Mouse (Mus musculus): Measurements from ENCODE around the gene Ankrd60.

The Ankrd60 gene

DNA sequence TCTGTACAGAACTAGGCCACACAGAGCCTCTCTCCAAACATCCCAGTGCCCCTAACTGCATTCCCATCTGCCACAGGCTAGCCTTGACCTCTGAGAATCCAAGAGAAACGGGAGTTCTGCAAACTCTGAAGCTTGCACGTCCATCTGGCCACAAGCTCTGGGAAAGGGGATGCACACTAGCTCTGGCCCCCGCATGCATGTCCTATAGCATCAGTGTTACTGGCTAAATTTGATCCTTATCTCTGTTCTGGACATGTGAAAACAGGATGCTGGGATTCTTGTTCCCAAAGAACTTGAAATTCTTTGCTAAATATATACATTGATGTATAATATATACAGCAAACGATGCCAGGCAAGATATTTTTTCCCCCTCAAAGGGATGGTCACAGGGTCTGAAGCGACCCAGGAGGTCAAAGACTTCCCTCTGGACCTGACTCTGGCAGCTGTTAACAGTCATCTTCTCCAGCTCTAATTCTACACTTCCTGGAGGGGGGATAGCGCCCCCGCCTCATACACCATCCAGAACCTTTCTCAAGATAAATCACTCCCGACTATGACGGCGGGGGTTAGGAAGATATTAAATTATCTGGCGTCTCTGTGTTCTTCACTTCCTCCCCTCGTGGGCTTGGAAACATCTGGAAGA, 19.3 kb downstream of the Ankrd60 start:
- no peak for DNase-seq (ENCODE audit: low read depth, low spot score)
- Histone ChIP-seq H3K27me3 (ENCODE audit: control insufficient read depth, insufficient read depth, low read length, poor library complexity, severe bottlenecking) (no peaks in the 10 kb centered on the region), H3K36me3 (ENCODE audit: control insufficient read depth, insufficient read depth, low read length, poor library complexity, severe bottlenecking) (no peaks in the 10 kb centered on the region)

GRCm38 (mm10) chr2:173553863-173554262, 24.3 kb downstream of the Ankrd60 start:
- H3K27me3 ChIP-seq (ENCODE audit: control insufficient read depth, insufficient read depth, low read length, poor library complexity, severe bottlenecking) = no peaks in the 10 kb centered on the region; the same call in 1 of the 2 replicates
- no peaks in the 10 kb centered on the region for H3K36me3 ChIP-seq (ENCODE audit: control insufficient read depth, insufficient read depth, low read length, poor library complexity, severe bottlenecking)
- peak; percentile 74 for DNase-seq (ENCODE audit: low read depth, low spot score)

- Histone ChIP-seq H3K27me3 (ENCODE audit: control insufficient read depth, insufficient read depth, low read length, poor library complexity, severe bottlenecking) (no peaks in the 10 kb centered on the region; the same call in 1 of the 2 replicates), H3K36me3 (ENCODE audit: control insufficient read depth, insufficient read depth, low read length, poor library complexity, severe bottlenecking) (no peaks in the 10 kb centered on the region)
- no peak for DNase-seq (ENCODE audit: low read depth, low spot score)
Measured at GRCm38 (mm10) chr2:173550681-173551080, 27.5 kb downstream of the Ankrd60 start.

DNA sequence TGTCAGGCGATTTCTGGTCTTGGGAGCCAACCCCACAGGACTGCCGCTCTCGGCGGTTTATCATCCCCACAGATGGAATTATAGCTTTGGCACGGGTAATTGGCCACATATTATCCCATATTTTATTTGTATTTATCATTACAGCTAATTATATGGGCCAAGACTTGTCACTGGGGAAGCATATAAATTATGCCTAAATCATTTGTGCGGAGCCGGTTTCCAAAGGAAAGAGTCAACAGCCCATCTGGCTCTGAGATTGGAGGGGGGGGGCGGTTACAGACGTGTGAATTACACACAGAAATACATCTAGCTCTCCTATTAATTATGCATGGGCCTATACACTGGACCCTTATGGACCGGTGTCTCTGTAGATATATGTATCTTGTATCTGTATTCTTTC, 28.9 kb downstream of the Ankrd60 start:
- no peaks in the 10 kb centered on the region for H3K36me3 ChIP-seq (ENCODE audit: control insufficient read depth, insufficient read depth, low read length, poor library complexity, severe bottlenecking)
- no peak for DNase-seq (ENCODE audit: low read depth, low spot score)
- H3K27me3 ChIP-seq (ENCODE audit: control insufficient read depth, insufficient read depth, low read length, poor library complexity, severe bottlenecking) = no peaks in the 10 kb centered on the region; the same call in 1 of the 2 replicates

GRCm38 (mm10) chr2:173545992-173546703, 32.0 kb downstream of the Ankrd60 start:
- Histone ChIP-seq H3K36me3 (ENCODE audit: control insufficient read depth, insufficient read depth, low read length, poor library complexity, severe bottlenecking) (no peaks in the 10 kb centered on the region), H3K27me3 (ENCODE audit: control insufficient read depth, insufficient read depth, low read length, poor library complexity, severe bottlenecking) (no peaks in the 10 kb centered on the region)
- DNase-seq (ENCODE audit: low read depth, low spot score) = peak; percentile 85

GRCm38 (mm10) chr2:173542716-173543115, 35.4 kb downstream of the Ankrd60 start:
- Histone ChIP-seq H3K36me3 (ENCODE audit: control insufficient read depth, insufficient read depth, low read length, poor library complexity, severe bottlenecking) (no peaks in the 10 kb centered on the region), H3K27me3 (ENCODE audit: control insufficient read depth, insufficient read depth, low read length, poor library complexity, severe bottlenecking) (no peaks in the 10 kb centered on the region)
- DNase-seq (ENCODE audit: low read depth, low spot score) = no peak

- H3K27me3 ChIP-seq (ENCODE audit: control insufficient read depth, insufficient read depth, low read length, poor library complexity, severe bottlenecking) = no peaks in the 10 kb centered on the region
- no peaks in the 10 kb centered on the region for H3K36me3 ChIP-seq (ENCODE audit: control insufficient read depth, insufficient read depth, low read length, poor library complexity, severe bottlenecking)
- DNase-seq (ENCODE audit: low read depth, low spot score) = no peak
Measured at GRCm38 (mm10) chr2:173541748-173542147, 36.4 kb downstream of the Ankrd60 start.

DNA sequence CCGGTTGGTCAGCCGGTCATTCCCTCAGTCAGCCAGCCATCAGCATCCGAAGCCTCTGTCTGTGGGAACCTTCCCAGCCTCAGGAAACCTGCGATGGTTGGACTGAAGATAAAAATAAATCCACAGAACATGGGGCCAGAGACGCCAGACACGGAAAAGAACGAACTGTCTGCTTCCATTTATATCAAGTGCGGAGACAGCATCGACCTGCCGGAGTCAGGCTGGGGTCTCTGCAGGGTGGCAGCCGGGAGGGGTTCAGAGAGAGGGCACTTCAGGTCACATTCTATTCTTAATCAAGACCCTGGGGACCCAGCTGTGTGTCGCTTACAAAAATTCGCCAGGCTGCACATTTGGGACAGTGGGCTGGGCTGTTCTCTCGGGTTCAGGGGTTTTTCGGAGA, 38.4 kb downstream of the Ankrd60 start:
- Histone ChIP-seq H3K36me3 (ENCODE audit: control insufficient read depth, insufficient read depth, low read length, poor library complexity, severe bottlenecking) (no peaks in the 10 kb centered on the region), H3K27me3 (ENCODE audit: control insufficient read depth, insufficient read depth, low read length, poor library complexity, severe bottlenecking) (no peaks in the 10 kb centered on the region)
- no peak for DNase-seq (ENCODE audit: low read depth, low spot score)

- no peaks in the 10 kb centered on the region for H3K27me3 ChIP-seq (ENCODE audit: control insufficient read depth, insufficient read depth, low read length, poor library complexity, severe bottlenecking)
- no peak for DNase-seq (ENCODE audit: low read depth, low spot score)
- H3K36me3 ChIP-seq (ENCODE audit: control insufficient read depth, insufficient read depth, low read length, poor library complexity, severe bottlenecking) = no peaks in the 10 kb centered on the region
Measured at GRCm38 (mm10) chr2:173535886-173536285, 42.3 kb downstream of the Ankrd60 start.

- Histone ChIP-seq H3K27me3 (ENCODE audit: control insufficient read depth, insufficient read depth, low read length, poor library complexity, severe bottlenecking) (no peaks in the 10 kb centered on the region), H3K36me3 (ENCODE audit: control insufficient read depth, insufficient read depth, low read length, poor library complexity, severe bottlenecking) (no peaks in the 10 kb centered on the region)
- DNase-seq (ENCODE audit: low read depth, low spot score) = no peak
Measured at GRCm38 (mm10) chr2:173535390-173535789, 42.8 kb downstream of the Ankrd60 start.

GRCm38 (mm10) chr2:173534581-173534980, 43.6 kb downstream of the Ankrd60 start:
- no peaks in the 10 kb centered on the region for H3K27me3 ChIP-seq (ENCODE audit: control insufficient read depth, insufficient read depth, low read length, poor library complexity, severe bottlenecking)
- DNase-seq (ENCODE audit: low read depth, low spot score) = peak; percentile 30
- no peaks in the 10 kb centered on the region for H3K36me3 ChIP-seq (ENCODE audit: control insufficient read depth, insufficient read depth, low read length, poor library complexity, severe bottlenecking)

GRCm38 (mm10) chr2:173532711-173533462, 45.3 kb downstream of the Ankrd60 start:
- H3K36me3 ChIP-seq (ENCODE audit: control insufficient read depth, insufficient read depth, low read length, poor library complexity, severe bottlenecking) = no peaks in the 10 kb centered on the region
- DNase-seq (ENCODE audit: low read depth, low spot score) = no peak

GRCm38 (mm10) chr2:173528493-173528892, 49.7 kb downstream of the Ankrd60 start:
- no peaks in the 10 kb centered on the region for H3K27me3 ChIP-seq (ENCODE audit: control insufficient read depth, insufficient read depth, low read length, poor library complexity, severe bottlenecking)
- H3K36me3 ChIP-seq (ENCODE audit: control insufficient read depth, insufficient read depth, low read length, poor library complexity, severe bottlenecking) = no peaks in the 10 kb centered on the region
- peak; percentile 20 for DNase-seq (ENCODE audit: low read depth, low spot score)

More at GRCm38 (mm10) chr2:173532711-173533462, 45.3 kb downstream of the Ankrd60 start:
- no peaks in the 10 kb centered on the region for H3K27me3 ChIP-seq (ENCODE audit: control insufficient read depth, insufficient read depth, low read length, poor library complexity, severe bottlenecking)

DNA sequence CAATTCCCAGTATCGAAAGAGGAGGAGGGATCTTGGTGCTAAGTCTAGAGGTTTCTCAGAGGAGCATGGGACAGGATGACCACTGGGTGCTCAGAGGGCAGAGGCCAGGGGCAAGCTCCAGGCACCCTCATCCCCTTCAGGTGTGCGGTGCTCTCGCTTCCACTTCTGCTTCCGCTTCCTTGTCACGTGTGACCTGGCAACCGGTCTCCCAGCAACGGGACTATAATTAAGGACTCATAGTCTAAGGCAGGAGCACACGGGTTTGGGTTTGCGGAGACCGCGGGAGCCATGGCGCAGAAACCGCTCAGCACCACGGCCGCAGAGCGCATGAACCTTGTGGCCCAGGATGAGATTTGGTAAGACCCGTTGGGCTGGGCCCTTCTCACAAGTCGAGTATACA, 55.8 kb downstream of the Ankrd60 start, which contains the start of gene 1700021F07Rik:
1700021F07Rik (plus strand) TSS at position 211 of the 400 bp plus-strand sequence.
- no peak for DNase-seq (ENCODE audit: low read depth, low spot score)
- Histone ChIP-seq H3K36me3 (ENCODE audit: control insufficient read depth, insufficient read depth, low read length, poor library complexity, severe bottlenecking) (no peaks in the 10 kb centered on the region), H3K27me3 (ENCODE audit: control insufficient read depth, insufficient read depth, low read length, poor library complexity, severe bottlenecking) (no peaks in the 10 kb centered on the region)
